Mouse (Mus musculus): ENCODE data around the gene Pds5b. TPM values are rescaled to one million over a fixed set of nuclear protein-coding genes. Genes with fewer than 3 reads are reported as not detected.
A peak's percentile ranks its signal among the peaks of the same experiment; 100 is the strongest.

The Pds5b gene
- polyA plus RNA-seq, 1 experiment from 2014 or later: 6.7 TPM

GRCm38 (mm10) chr5:150823361-150823760 is 149.8 kb downstream of the Pds5b start:
- no peaks in the 10 kb centered on the region for H3K36me3 ChIP-seq (ENCODE audit: control insufficient read depth, insufficient read depth)

GRCm38 (mm10) chr5:150829499-150829898 is 156.0 kb downstream of the Pds5b start:
- TF ChIP-seq CTCF (IDR thresholded peaks at IDR 0.05; ENCODE audit: low read depth): no peak
- no peaks in the 10 kb centered on the region for H3K9me3 ChIP-seq (ENCODE audit: control insufficient read depth)
- H3K27me3 ChIP-seq (replicated peaks; ENCODE audit: control insufficient read depth, insufficient read depth, low read length): no peaks in the 10 kb centered on the region
- H3K9ac ChIP-seq (ENCODE audit: low read depth, low read length): no peak overlapping the region
- no peak overlapping the region for H3K4me3 ChIP-seq (ENCODE audit: low read depth, low read length)
- H3K36me3 ChIP-seq (ENCODE audit: control insufficient read depth, insufficient read depth): no peaks in the 10 kb centered on the region
- WGBS: 77% methylated on average over 5 of the region's 5 CpGs
- H3K27ac ChIP-seq (ENCODE audit: low read depth, low read length): no peak overlapping the region
- H3K4me2 ChIP-seq (replicated peaks; ENCODE audit: low read depth): no peak overlapping the region
- no peaks in the 10 kb centered on the region for H3K4me1 ChIP-seq (replicated peaks; ENCODE audit: control insufficient read depth, insufficient read depth, low read length)
- no peak for ATAC-seq

More at GRCm38 (mm10) chr5:150823361-150823760, 149.8 kb downstream of the Pds5b start:
- H3K9ac ChIP-seq (ENCODE audit: low read depth, low read length): no peak overlapping the region
- no peaks in the 10 kb centered on the region for H3K9me3 ChIP-seq (ENCODE audit: control insufficient read depth)
- 74% methylated on average over 3 of the region's 3 CpGs for WGBS
- H3K27ac ChIP-seq (ENCODE audit: low read depth, low read length): no peak overlapping the region
- no peaks in the 10 kb centered on the region for H3K4me1 ChIP-seq (replicated peaks; ENCODE audit: control insufficient read depth, insufficient read depth, low read length)
- no peak for TF ChIP-seq CTCF (IDR thresholded peaks at IDR 0.05; ENCODE audit: low read depth)
- no peak overlapping the region for H3K4me3 ChIP-seq (ENCODE audit: low read depth, low read length)
- no peaks in the 10 kb centered on the region for H3K27me3 ChIP-seq (replicated peaks; ENCODE audit: control insufficient read depth, insufficient read depth, low read length)
- H3K4me2 ChIP-seq (replicated peaks; ENCODE audit: low read depth): no peak overlapping the region
- no peak for ATAC-seq

GRCm38 (mm10) chr5:150830718-150831117 is 157.2 kb downstream of the Pds5b start:
- Histone ChIP-seq H3K9ac (ENCODE audit: low read depth, low read length) (no peak overlapping the region), H3K36me3 (ENCODE audit: control insufficient read depth, insufficient read depth) (no peaks in the 10 kb centered on the region), H3K4me3 (ENCODE audit: low read depth, low read length) (no peak overlapping the region), H3K4me2 (replicated peaks; ENCODE audit: low read depth) (no peak overlapping the region), H3K27me3 (replicated peaks; ENCODE audit: control insufficient read depth, insufficient read depth, low read length) (no peaks in the 10 kb centered on the region), H3K27ac (ENCODE audit: low read depth, low read length) (no peak overlapping the region), H3K9me3 (ENCODE audit: control insufficient read depth) (no peaks in the 10 kb centered on the region), H3K4me1 (replicated peaks; ENCODE audit: control insufficient read depth, insufficient read depth, low read length) (no peaks in the 10 kb centered on the region)
- WGBS: 50% methylated on average over 9 of the region's 9 CpGs
- no peak for TF ChIP-seq CTCF (IDR thresholded peaks at IDR 0.05; ENCODE audit: low read depth)
- no peak for ATAC-seq

GRCm38 (mm10) chr5:150836782-150837181 is 163.2 kb downstream of the Pds5b start:
- Histone ChIP-seq H3K4me2 (replicated peaks; ENCODE audit: low read depth) (no peak overlapping the region), H3K4me1 (replicated peaks; ENCODE audit: control insufficient read depth, insufficient read depth, low read length) (no peaks in the 10 kb centered on the region), H3K36me3 (ENCODE audit: control insufficient read depth, insufficient read depth) (no peaks in the 10 kb centered on the region), H3K27me3 (replicated peaks; ENCODE audit: control insufficient read depth, insufficient read depth, low read length) (no peaks in the 10 kb centered on the region), H3K9ac (ENCODE audit: low read depth, low read length) (no peak overlapping the region), H3K27ac (ENCODE audit: low read depth, low read length) (no peak overlapping the region), H3K4me3 (ENCODE audit: low read depth, low read length) (no peak overlapping the region), H3K9me3 (ENCODE audit: control insufficient read depth) (no peaks in the 10 kb centered on the region)
- no peak for ATAC-seq
- no peak for TF ChIP-seq CTCF (IDR thresholded peaks at IDR 0.05; ENCODE audit: low read depth)
- 94% methylated on average over 8 of the region's 8 CpGs for WGBS

GRCm38 (mm10) chr5:150839688-150840541 is 166.4 kb downstream of the Pds5b start:
- TF ChIP-seq CTCF (IDR thresholded peaks at IDR 0.05; ENCODE audit: low read depth): no peak
- WGBS: 48% methylated on average over 11 of the region's 11 CpGs
- Histone ChIP-seq H3K4me3 (ENCODE audit: low read depth, low read length) (no peak overlapping the region), H3K4me2 (replicated peaks; ENCODE audit: low read depth) (peak overlapping the region; percentile 46), H3K4me1 (replicated peaks; ENCODE audit: control insufficient read depth, insufficient read depth, low read length) (no peaks in the 10 kb centered on the region), H3K27ac (ENCODE audit: low read depth, low read length) (no peak overlapping the region), H3K9me3 (ENCODE audit: control insufficient read depth) (no peaks in the 10 kb centered on the region), H3K36me3 (ENCODE audit: control insufficient read depth, insufficient read depth) (no peaks in the 10 kb centered on the region), H3K27me3 (replicated peaks; ENCODE audit: control insufficient read depth, insufficient read depth, low read length) (no peaks in the 10 kb centered on the region), H3K9ac (ENCODE audit: low read depth, low read length) (no peak overlapping the region)
- peak; percentile 98 for ATAC-seq

GRCm38 (mm10) chr5:150840596-150840995 is 167.1 kb downstream of the Pds5b start:
- no peak overlapping the region for H3K4me3 ChIP-seq (ENCODE audit: low read depth, low read length)
- TF ChIP-seq CTCF (IDR thresholded peaks at IDR 0.05; ENCODE audit: low read depth): no peak
- no peak overlapping the region for H3K9ac ChIP-seq (ENCODE audit: low read depth, low read length)
- ATAC-seq: no peak
- 50% methylated on average over 11 of the region's 11 CpGs for WGBS
- H3K27ac ChIP-seq (ENCODE audit: low read depth, low read length): no peak overlapping the region
- H3K4me1 ChIP-seq (replicated peaks; ENCODE audit: control insufficient read depth, insufficient read depth, low read length): no peaks in the 10 kb centered on the region
- H3K9me3 ChIP-seq (ENCODE audit: control insufficient read depth): no peaks in the 10 kb centered on the region
- no peaks in the 10 kb centered on the region for H3K27me3 ChIP-seq (replicated peaks; ENCODE audit: control insufficient read depth, insufficient read depth, low read length)
- H3K4me2 ChIP-seq (replicated peaks; ENCODE audit: low read depth): peak overlapping the region; percentile 46; the same call in 1 of the 2 replicates
- H3K36me3 ChIP-seq (ENCODE audit: control insufficient read depth, insufficient read depth): no peaks in the 10 kb centered on the region
